Mouse (Mus musculus) hindbrain, embryonic 13.5 days (tissue): Measurements from ENCODE around the gene Nme2. TPM values are rescaled to one million over a fixed set of nuclear protein-coding genes. Genes with fewer than 3 reads are reported as not detected.
"Not testable (repeated sequence)": the region's sequence is repeated elsewhere in the genome, so short reads cannot be mapped to it uniquely, and the experiment has no call there.

Source experiments
- ATAC-seq: fragments of 200-750 bp; cut with Nextera tagmentation; 2 replicates; pipeline ENCODE4 v1.8.0; 2017; ENCODE audit warnings: moderate TSS enrichment; ENCODE audit not compliant: low FRiP score
- H3K27ac ChIP-seq: fragments of 300-500 bp; sonication (generic); 2 replicates; pipeline ENCODE4 v1.5.1; 2015; ENCODE audit warnings: inconsistent platforms, mild to moderate bottlenecking, moderate library complexity
- H3K27me3 ChIP-seq: fragments of 300-500 bp; sonication (generic); 2 replicates; pipeline ENCODE4 v1.6.1; 2015; ENCODE audit warnings: mild to moderate bottlenecking, inconsistent platforms
- H3K36me3 ChIP-seq: fragments of 300-500 bp; sonication (generic); 2 replicates; pipeline ENCODE4 v1.6.1; 2015; ENCODE audit warnings: mild to moderate bottlenecking, inconsistent platforms
- H3K4me1 ChIP-seq: fragments of 300-500 bp; sonication (generic); replicated peaks from 2 replicates; pipeline ENCODE4 v1.6.1; 2015; ENCODE audit warnings: inconsistent platforms
- H3K4me2 ChIP-seq: fragments of 300-500 bp; sonication (generic); 2 replicates; pipeline ENCODE4 v1.6.1; 2015; ENCODE audit warnings: inconsistent platforms, mild to moderate bottlenecking, moderate library complexity
- H3K4me3 ChIP-seq: fragments of 300-500 bp; sonication (generic); 2 replicates; pipeline ENCODE4 v1.5.1; 2015; ENCODE audit warnings: mild to moderate bottlenecking, inconsistent platforms
- H3K9ac ChIP-seq: fragments of 300-500 bp; sonication (generic); 2 replicates; pipeline ENCODE4 v1.6.1; 2015; ENCODE audit warnings: mild to moderate bottlenecking, inconsistent platforms
- H3K9me3 ChIP-seq: fragments of 300-500 bp; sonication (generic); 2 replicates; pipeline ENCODE4 v1.6.1; 2016; ENCODE audit warnings: inconsistent platforms
- WGBS: fragments of 180-500 bp; shearing (Covaris S2); methylation state at CpG from one replicate; pipeline ENCODE4 v1.1.7; 2015; 5-methylcytosine and 5-hydroxymethylcytosine counted together
- polyA plus RNA-seq: library from polyadenylated mRNA; unstranded; fragments of >200 nt; fragmentation: Nextera tagmentation; extraction: Ambion mirVana; gene quantifications from 2 replicates; pipeline ENCODE4 v1.2.1, GENCODE M21; 2015

The Nme2 gene
- polyA plus RNA-seq, 1 experiment from 2014 or later: 80.5 TPM

DNA sequence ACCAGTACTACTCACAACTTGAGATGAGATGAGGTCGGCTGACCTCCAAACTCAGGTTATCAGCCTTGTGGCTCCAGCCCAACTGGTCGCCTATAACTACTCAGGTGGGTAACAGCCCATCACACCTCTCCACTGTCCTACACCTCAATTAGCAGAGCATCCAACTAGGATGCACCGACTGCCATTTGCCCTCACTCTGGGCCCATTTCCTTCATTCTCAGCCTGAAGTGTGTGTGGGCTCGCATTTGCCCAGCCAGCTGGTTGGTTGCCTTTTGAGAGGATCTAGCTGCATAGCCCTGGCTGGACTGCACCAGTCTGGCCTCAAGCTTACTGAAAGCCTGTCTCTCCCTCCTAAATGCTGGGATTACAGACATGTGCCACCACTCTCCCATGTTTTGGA is 1.7 kb upstream of the Nme2 start:
- no peak overlapping the region for H3K4me2 ChIP-seq
- H3K4me1 ChIP-seq: peaks cover 30% of the 10 kb centered on the region
- ATAC-seq: no peak
- H3K27ac ChIP-seq: no peak overlapping the region
- WGBS: 87% methylated on average over 4 of the region's 4 CpGs
- H3K9ac ChIP-seq: no peak overlapping the region
- H3K9me3 ChIP-seq: no peaks in the 10 kb centered on the region
- H3K27me3 ChIP-seq: no peaks in the 10 kb centered on the region
- H3K36me3 ChIP-seq: peaks cover 59% of the 10 kb centered on the region
- no peak overlapping the region for H3K4me3 ChIP-seq

DNA sequence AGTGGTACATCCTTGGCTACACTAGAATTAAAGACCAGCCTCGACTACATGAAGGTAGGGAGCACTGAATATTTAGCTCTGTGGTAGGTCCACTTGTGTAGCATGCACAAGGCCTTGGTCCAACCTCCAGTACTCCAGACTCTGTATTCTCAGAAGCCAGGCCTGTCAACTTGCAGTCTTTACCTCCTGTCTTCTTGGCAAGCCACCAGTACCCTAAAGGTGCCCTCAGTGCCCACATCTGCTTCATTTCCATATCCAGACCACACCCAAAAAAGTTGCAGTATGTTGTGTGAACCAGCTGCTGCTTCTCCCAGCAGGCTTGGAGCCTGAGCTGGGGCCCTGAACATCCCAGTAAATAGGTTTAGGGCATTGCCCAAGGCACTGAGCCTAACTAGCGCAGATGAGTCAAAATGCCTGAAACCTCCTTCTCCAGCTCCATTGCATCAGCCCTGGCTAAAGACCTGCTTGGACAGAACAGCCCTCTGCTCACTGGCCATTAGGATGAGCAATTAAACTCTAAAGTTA is 1.0 kb upstream of the Nme2 start:
- no peak overlapping the region for H3K4me2 ChIP-seq
- H3K4me1 ChIP-seq: peaks cover 37% of the 10 kb centered on the region
- H3K9me3 ChIP-seq: no peaks in the 10 kb centered on the region
- WGBS: 86% methylated on average over 2 of the region's 2 CpGs
- no peak for ATAC-seq
- H3K36me3 ChIP-seq: peaks cover 59% of the 10 kb centered on the region
- H3K27ac ChIP-seq: no peak overlapping the region
- H3K4me3 ChIP-seq: no peak overlapping the region
- H3K27me3 ChIP-seq: no peaks in the 10 kb centered on the region
- H3K9ac ChIP-seq: no peak overlapping the region

DNA sequence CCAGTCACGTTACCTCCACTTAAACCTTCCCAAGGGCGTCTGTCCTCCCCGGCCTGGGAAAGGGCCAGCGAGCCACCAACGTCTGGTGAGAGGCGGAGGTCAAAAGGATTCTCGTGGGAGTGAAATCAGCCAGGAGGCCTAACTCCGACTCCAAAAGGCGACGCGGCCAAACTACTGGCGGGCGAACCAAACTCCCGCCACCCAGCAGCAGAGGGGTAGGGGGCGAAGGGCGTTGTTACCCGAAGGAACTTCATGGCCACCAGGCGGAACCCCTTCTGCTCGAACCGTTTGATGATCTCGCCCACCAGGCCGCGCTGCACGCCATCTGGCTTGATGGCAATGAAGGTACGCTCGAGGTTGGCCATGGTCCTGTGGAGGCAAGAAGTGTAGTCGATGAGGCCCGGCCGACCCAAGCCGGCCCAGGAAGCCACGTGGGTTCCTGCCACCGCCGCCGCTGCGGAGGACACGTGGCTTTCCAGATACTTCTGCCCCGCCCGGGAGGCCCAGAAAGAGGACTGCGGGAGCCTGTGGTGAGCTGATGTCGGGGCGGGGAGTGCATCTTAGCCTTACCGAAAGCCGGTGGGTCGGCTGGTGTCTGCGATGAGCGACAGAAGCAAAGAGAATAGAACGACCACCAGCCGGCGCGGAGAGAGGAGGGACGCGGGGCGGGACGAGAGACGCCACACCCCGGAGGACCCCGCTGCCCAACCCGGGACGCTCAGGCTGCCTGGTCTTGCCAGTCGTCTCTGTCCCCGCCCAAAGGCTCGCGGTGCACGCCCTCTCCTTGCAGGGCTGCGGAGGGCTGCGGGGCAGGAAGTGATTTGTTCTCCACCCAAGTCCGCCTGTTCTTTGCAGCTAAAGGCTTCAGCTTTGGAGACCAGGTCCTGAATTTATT is 556 bp downstream of the Nme2 start:
- WGBS: under 1% methylated on average over 65 of the region's 67 CpGs
- peak; percentile 96 for ATAC-seq
- no peaks in the 10 kb centered on the region for H3K27me3 ChIP-seq
- peak overlapping the region; percentile 90 for H3K27ac ChIP-seq
- peaks cover 58% of the 10 kb centered on the region for H3K36me3 ChIP-seq
- H3K9ac ChIP-seq: peak overlapping the region; percentile 77
- H3K4me1 ChIP-seq: peaks cover 41% of the 10 kb centered on the region
- H3K4me2 ChIP-seq: peak overlapping the region; percentile 91
- peak overlapping the region; percentile 65 for H3K4me3 ChIP-seq
- H3K9me3 ChIP-seq: no peaks in the 10 kb centered on the region

DNA sequence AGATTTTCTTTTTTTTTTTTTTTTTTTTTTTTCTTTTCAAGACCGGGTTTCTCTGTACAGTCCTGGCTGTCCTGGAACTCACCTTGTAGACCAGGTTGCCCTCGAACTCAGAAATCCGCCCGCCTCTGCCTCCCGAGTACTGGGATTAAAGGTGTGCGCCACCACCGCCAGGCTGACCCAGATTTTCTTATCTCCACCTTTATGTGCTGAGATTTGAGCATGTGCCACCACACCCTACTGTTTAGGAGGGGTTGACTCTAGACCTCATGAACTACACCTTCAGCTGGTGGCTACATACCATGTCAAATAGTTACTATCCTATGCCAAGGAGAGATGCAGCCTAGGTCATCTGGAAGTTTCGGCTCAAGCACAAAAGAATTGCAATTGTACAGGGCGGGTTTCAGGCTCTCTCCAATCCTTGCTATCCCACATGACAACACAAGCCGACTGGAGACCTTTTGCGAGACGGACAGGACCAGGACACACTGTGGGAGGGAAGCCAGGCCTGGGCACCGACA is 1.3 kb downstream of the Nme2 start:
- no peaks in the 10 kb centered on the region for H3K27me3 ChIP-seq
- H3K4me1 ChIP-seq: peaks cover 41% of the 10 kb centered on the region
- peaks cover 58% of the 10 kb centered on the region for H3K36me3 ChIP-seq
- peak; percentile 12; the same call in 1 of the 2 replicates for ATAC-seq
- peak overlapping the region; percentile 90 for H3K27ac ChIP-seq
- WGBS: 45% methylated on average over 13 of the region's 13 CpGs
- H3K4me3 ChIP-seq: peak overlapping the region; percentile 65
- no peaks in the 10 kb centered on the region for H3K9me3 ChIP-seq
- peak overlapping the region; percentile 77 for H3K9ac ChIP-seq
- H3K4me2 ChIP-seq: peak overlapping the region; percentile 91

DNA sequence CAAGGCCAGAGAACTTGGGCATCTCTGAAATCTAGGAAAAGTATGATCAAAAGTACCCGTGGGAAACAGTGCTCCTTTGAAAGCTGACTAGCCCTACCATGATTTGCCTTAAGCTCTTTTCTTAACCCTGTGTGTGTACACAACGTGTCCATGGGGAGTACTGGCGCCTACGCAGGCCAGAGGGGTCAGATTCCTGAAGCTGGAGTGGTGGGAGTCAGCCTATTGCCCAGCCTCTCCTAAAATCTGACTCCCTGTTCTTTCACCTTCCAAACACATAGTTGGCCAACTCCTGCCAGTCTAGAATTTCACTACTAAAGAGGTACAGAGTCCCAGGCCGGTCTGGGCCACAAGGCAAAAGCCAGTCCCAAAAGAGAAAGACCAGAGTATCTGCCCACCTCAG is 3.7 kb downstream of the Nme2 start:
- WGBS: 66% methylated on average over 5 of the region's 5 CpGs
- Histone ChIP-seq H3K27ac (no peak overlapping the region), H3K4me2 (no peak overlapping the region), H3K9ac (no peak overlapping the region), H3K9me3 (no peaks in the 10 kb centered on the region), H3K4me1 (peaks cover 41% of the 10 kb centered on the region), H3K4me3 (no peak overlapping the region), H3K27me3 (no peaks in the 10 kb centered on the region), H3K36me3 (peaks cover 56% of the 10 kb centered on the region)
- ATAC-seq: no peak

DNA sequence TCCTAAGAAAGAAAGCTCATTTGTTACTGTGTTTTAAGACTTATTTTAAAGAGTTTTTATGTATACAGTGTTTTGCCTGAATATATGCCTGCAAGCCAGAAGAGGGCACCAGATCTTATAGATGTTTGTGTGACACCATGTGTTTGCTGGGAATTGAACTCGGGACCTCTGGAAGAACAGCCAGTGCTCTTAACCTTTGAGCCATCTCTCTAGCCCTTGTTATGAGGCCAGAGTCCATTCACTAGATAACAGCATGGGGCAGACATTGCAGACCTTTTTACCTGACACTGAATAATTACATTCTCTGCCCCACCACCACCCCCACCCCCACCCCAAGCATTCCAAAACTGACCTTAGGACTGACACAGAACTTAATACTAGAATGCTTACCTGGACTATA is 6.0 kb downstream of the Nme2 start:
- Histone ChIP-seq H3K4me1 (peaks cover 29% of the 10 kb centered on the region), H3K36me3 (peaks cover 60% of the 10 kb centered on the region)

DNA sequence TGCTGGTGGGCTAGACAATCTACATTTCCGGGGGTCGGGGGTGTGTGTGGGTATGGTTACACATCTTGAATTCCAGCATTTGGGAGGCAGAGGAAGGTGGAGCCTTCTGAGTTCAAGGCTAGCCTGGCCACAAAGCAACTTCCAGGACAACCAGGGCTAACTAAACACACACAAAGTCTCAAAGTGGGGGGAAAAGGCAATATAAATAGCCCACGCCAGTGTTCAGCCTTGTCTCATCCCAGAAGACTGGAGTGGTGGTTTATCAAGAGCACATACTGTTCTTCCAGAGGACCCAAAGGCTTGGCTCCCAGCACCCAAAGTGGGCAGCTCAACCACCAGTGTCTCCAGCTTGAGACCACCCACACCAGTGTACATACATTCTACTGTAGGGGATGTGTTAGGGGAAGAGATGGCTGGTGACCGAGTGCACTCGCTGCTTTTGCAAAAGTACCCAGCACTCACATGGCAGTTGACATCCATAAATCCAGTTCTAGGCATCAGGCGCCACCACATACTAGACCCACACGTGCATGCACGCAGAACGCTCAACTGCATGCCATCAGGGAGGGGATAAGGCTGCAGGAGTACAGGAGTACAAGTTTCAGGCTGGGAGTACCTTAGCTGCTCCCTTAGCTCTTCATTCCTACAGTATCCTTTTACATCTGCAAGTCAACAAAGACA is 7.0 kb downstream of the Nme2 start:
- no peak overlapping the region for H3K9ac ChIP-seq
- no peak overlapping the region for H3K27ac ChIP-seq
- whole genome bisulfite sequencing: 92% methylated on average over 9 of the region's 9 CpGs
- no peaks in the 10 kb centered on the region for H3K9me3 ChIP-seq
- no peak overlapping the region for H3K4me2 ChIP-seq
- H3K4me3 ChIP-seq: no peak overlapping the region
- no peak for ATAC-seq
- peaks cover 22% of the 10 kb centered on the region for H3K4me1 ChIP-seq
- H3K27me3 ChIP-seq: no peaks in the 10 kb centered on the region
- peaks cover 60% of the 10 kb centered on the region for H3K36me3 ChIP-seq

More for the DNA sequence above, 6.0 kb downstream of the Nme2 start:
- Histone ChIP-seq H3K9me3 (no peaks in the 10 kb centered on the region), H3K4me2 (no peak overlapping the region), H3K4me3 (no peak overlapping the region), H3K27me3 (no peaks in the 10 kb centered on the region), H3K27ac (no peak overlapping the region), H3K9ac (no peak overlapping the region)
- no peak for ATAC-seq
- WGBS: 78% methylated on average over 1 of the region's 1 CpGs

DNA sequence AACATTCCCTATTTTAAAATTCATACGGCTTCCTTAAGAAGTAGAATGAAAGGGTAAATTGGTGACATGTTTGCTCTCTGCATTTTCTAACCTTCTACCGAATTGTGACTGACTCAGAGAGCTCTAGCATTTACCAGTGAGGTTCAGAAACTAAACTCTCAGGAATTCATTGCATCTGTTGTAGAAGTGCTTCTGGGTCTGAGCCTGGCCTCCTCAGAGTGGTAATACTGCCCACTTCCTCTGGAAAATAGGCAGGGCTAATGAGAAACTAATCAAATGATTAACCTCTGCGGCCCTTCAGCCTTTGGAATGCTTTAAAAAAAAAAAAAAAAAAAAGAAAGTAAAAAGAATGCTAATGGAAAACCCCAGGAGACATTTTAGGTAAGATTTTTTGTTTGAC is 11.1 kb downstream of the Nme2 start:
- no peak overlapping the region for H3K27ac ChIP-seq
- no peak overlapping the region for H3K4me2 ChIP-seq
- H3K9me3 ChIP-seq: no peaks in the 10 kb centered on the region
- no peak for ATAC-seq
- no peaks in the 10 kb centered on the region for H3K4me1 ChIP-seq
- H3K36me3 ChIP-seq: peaks cover 42% of the 10 kb centered on the region
- WGBS: 81% methylated on average over 3 of the region's 3 CpGs
- no peaks in the 10 kb centered on the region for H3K27me3 ChIP-seq
- H3K9ac ChIP-seq: no peak overlapping the region
- no peak overlapping the region for H3K4me3 ChIP-seq

DNA sequence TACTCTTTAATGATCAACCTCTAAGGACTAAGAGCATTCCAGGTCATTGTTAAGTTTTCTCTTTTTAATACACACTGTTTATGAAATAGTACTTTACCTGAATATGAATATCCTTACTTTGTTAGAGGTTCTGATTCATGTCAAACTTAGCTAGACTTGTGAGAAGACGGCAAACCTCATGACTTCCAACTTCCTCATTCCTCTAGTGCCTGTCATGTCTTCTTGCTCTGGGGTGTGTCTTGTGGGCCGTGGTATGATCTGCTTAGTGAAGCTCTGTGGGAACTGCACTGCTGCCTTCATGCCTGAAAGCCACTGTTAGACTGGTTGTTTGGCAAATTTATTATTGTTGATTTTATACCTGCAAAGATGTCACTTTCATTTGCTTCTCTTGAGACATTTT is 15.2 kb downstream of the Nme2 start:
- no peak overlapping the region for H3K4me3 ChIP-seq
- ATAC-seq: no peak
- peaks cover 44% of the 10 kb centered on the region for H3K36me3 ChIP-seq
- 88% methylated on average over 2 of the region's 2 CpGs for WGBS
- H3K9ac ChIP-seq: no peak overlapping the region
- no peaks in the 10 kb centered on the region for H3K9me3 ChIP-seq
- no peaks in the 10 kb centered on the region for H3K27me3 ChIP-seq
- H3K27ac ChIP-seq: no peak overlapping the region
- H3K4me2 ChIP-seq: no peak overlapping the region
- no peaks in the 10 kb centered on the region for H3K4me1 ChIP-seq

DNA sequence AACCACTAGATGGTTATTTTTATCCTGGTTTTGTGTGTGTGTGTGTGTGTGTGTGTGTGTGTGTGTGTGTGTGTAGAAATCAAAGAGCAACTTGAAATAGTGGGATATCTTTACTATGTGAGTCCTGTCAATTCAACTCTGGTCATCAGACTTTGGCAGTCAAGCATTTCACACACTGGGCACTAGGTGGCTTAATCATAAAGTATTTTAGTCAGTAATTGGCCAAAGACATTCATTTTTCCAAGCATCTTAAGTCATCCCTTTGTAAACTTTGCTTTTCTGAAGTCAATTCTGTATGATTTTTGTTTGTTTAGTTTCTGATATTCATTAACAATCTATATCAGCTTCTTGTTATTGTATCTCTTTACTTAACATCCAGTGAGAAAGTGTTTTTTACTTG is 27.0 kb downstream of the Nme2 start:
- Histone ChIP-seq H3K4me1 (no peaks in the 10 kb centered on the region), H3K4me3 (no peak overlapping the region), H3K36me3 (peaks cover 77% of the 10 kb centered on the region), H3K27me3 (no peaks in the 10 kb centered on the region), H3K4me2 (no peak overlapping the region), H3K27ac (no peak overlapping the region), H3K9me3 (no peaks in the 10 kb centered on the region), H3K9ac (no peak overlapping the region)
- ATAC-seq: no peak

DNA sequence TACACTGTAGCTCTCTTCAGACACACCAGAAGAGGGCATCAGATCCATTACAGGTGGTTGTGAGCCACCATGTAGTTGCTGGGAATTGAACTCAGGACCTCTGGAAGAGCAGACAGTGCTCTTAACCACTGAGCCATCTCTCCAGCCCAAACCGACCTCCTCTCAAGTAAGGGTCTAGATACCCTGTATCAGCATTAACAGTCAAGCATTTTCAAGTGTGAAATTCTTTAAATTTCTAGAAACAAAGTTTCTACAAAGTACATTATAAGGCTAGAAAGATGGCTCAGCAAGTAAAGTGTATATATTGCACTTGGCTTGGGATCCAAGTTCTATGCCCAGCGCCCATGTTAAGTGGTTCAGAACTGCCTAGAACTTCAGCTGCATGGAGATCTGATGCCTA is 41.0 kb downstream of the Nme2 start:
- not testable (repeated sequence) for H3K4me1 ChIP-seq, H3K27ac ChIP-seq, H3K4me2 ChIP-seq, H3K9ac ChIP-seq, H3K9me3 ChIP-seq, H3K4me3 ChIP-seq, ATAC-seq, H3K27me3 ChIP-seq
- peaks cover 75% of the 10 kb centered on the region for H3K36me3 ChIP-seq
- WGBS: 96% methylated on average over 2 of the region's 2 CpGs

DNA sequence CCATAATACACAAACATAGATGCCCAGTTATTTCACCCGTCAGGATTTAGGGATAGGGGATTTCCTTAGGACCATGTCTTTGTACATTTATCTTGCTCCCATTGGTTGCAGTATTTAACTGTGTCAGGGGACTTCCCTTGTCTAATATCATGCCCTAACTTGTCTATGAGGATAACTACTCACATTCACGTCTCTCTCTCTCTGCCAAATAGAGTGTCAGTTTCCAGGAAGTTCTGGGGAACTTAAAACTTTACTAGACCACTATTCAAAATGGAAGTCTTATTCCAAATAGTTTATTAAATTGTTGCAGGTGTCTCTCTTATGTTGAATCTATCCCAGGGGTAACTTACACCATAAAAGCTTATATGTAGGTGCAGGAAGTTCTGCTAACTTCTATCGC is 44.5 kb downstream of the Nme2 start:
- H3K27me3 ChIP-seq: no peaks in the 10 kb centered on the region
- H3K27ac ChIP-seq: no peak overlapping the region
- no peak for ATAC-seq
- H3K4me2 ChIP-seq: no peak overlapping the region
- no peak overlapping the region for H3K9ac ChIP-seq
- WGBS: 96% methylated on average over 3 of the region's 3 CpGs
- no peaks in the 10 kb centered on the region for H3K4me1 ChIP-seq
- no peaks in the 10 kb centered on the region for H3K9me3 ChIP-seq
- H3K4me3 ChIP-seq: no peak overlapping the region
- peaks cover 69% of the 10 kb centered on the region for H3K36me3 ChIP-seq
